ENCODE assay signal across 14 mouse cellular contexts in genomic region chr19:45695496-45696280, GRCm38 (mm10). TPM values are rescaled to one million over a fixed set of nuclear protein-coding genes. Genes with fewer than 3 reads are reported as not detected.
DNase-seq lines count a peak whose midpoint lies in the region; ATAC-seq and TF ChIP-seq lines count a peak whose summit lies in the region.
"Had no signal": no experiment of that assay in that cellular context is flagged by ENCODE, and none has a peak within 500 bp of the region (broad histone marks: within the 10 kb centered on the region; RNA-seq: fewer than 3 reads in every experiment).

No protein-coding gene starts in this region.

- WGBS in intestine, embryonic 15.5 days, result 43% methylated on average over 25 of the region's 25 CpGs
- WGBS in intestine, postnatal 0 days, result 44% methylated on average over 25 of the region's 25 CpGs
- 37% methylated on average over 25 of the region's 25 CpGs for WGBS in embryonic facial prominence, embryonic 14.5 days

- no peak for TF ChIP-seq CTCF in intestine, postnatal 0 days (IDR thresholded peaks at IDR 0.05; ENCODE audit: low read depth)
- no peak for TF ChIP-seq CTCF in E14TG2a.4 (conservative IDR thresholded peaks at IDR 0.05; ENCODE audit: low read length)

- H3K27me3 ChIP-seq in intestine, embryonic 15.5 days (replicated peaks), result no peaks in the 10 kb centered on the region
- H3K27me3 ChIP-seq in intestine, postnatal 0 days (replicated peaks; ENCODE audit: control insufficient read depth, insufficient read depth, low read length), result no peaks in the 10 kb centered on the region
- H3K27me3 ChIP-seq in E14TG2a.4 (ENCODE audit: insufficient read depth, low read length), result peaks cover 17% of the 10 kb centered on the region
- H3K27me3 ChIP-seq in embryonic facial prominence, embryonic 14.5 days (replicated peaks; ENCODE audit: control insufficient read depth, insufficient read depth, low read length), result no peaks in the 10 kb centered on the region

- no peak overlapping the region for H3K27ac ChIP-seq in intestine, embryonic 15.5 days
- no peak overlapping the region for H3K27ac ChIP-seq in intestine, postnatal 0 days (ENCODE audit: low read depth, low read length)
- H3K27ac ChIP-seq in embryonic facial prominence, embryonic 14.5 days (replicated peaks; ENCODE audit: low read depth, low read length), result no peak overlapping the region
- H3K27ac ChIP-seq: liver, embryonic 13.5 days had no signal

- H3K4me2 ChIP-seq in intestine, embryonic 15.5 days (replicated peaks), result 0 out of 2 replicates have a peak overlapping the region, but pooled peaks have one; percentile 5
- H3K4me2 ChIP-seq in intestine, postnatal 0 days (replicated peaks; ENCODE audit: low read depth), result no peak overlapping the region
- H3K4me2 ChIP-seq in embryonic facial prominence, embryonic 14.5 days (ENCODE audit: low read depth, low read length), result peak overlapping the region; percentile 36
- H3K4me2 ChIP-seq: liver, embryonic 13.5 days had no signal

- H3K4me3 ChIP-seq in intestine, embryonic 15.5 days (replicated peaks), result no peak overlapping the region
- no peak overlapping the region for H3K4me3 ChIP-seq in intestine, postnatal 0 days (ENCODE audit: low read depth, low read length)
- H3K4me3 ChIP-seq in E14TG2a.4 (replicated peaks; ENCODE audit: low read length), result peak overlapping the region; percentile 46
- H3K4me3 ChIP-seq in embryonic facial prominence, embryonic 14.5 days (ENCODE audit: low read depth, low read length), result no peak overlapping the region
- H3K4me3 ChIP-seq: liver, embryonic 13.5 days had no signal

- no peak for ATAC-seq in intestine, embryonic 15.5 days
- no peak for ATAC-seq in intestine, postnatal 0 days
- ATAC-seq in embryonic facial prominence, embryonic 14.5 days (ENCODE audit: low read depth), result no peak
- no peak for ATAC-seq in megakaryocyte progenitor cell, adult 5-6 weeks (replicated peaks; ENCODE audit: poor library complexity)
- ATAC-seq: activated CD4-positive, CD25-positive, alpha-beta regulatory T cell, adult 4 months; CD4-positive, CD25-positive, alpha-beta regulatory T cell, adult 4 months had no signal

- H3K4me1 ChIP-seq in intestine, embryonic 15.5 days (replicated peaks), result no peaks in the 10 kb centered on the region
- no peaks in the 10 kb centered on the region for H3K4me1 ChIP-seq in intestine, postnatal 0 days (replicated peaks; ENCODE audit: control insufficient read depth, insufficient read depth, low read length)
- H3K4me1 ChIP-seq in E14TG2a.4 (replicated peaks; ENCODE audit: low read depth, low read length), result peaks cover 14% of the 10 kb centered on the region
- no peaks in the 10 kb centered on the region for H3K4me1 ChIP-seq in embryonic facial prominence, embryonic 14.5 days (ENCODE audit: control insufficient read depth, insufficient read depth, low read length)
- H3K4me1 ChIP-seq: liver, embryonic 13.5 days had no signal

- H3K9me3 ChIP-seq in intestine, embryonic 15.5 days, result no peaks in the 10 kb centered on the region
- H3K9me3 ChIP-seq in intestine, postnatal 0 days (ENCODE audit: control insufficient read depth), result no peaks in the 10 kb centered on the region
- no peaks in the 10 kb centered on the region for H3K9me3 ChIP-seq in E14TG2a.4 (ENCODE audit: low read length)
- H3K9me3 ChIP-seq in embryonic facial prominence, embryonic 14.5 days (ENCODE audit: control insufficient read depth, low read length), result no peaks in the 10 kb centered on the region
- H3K9me3 ChIP-seq: liver, embryonic 13.5 days had no signal

- no peak overlapping the region for H3K9ac ChIP-seq in intestine, embryonic 15.5 days
- no peak overlapping the region for H3K9ac ChIP-seq in intestine, postnatal 0 days (ENCODE audit: low read depth, low read length)
- H3K9ac ChIP-seq in embryonic facial prominence, embryonic 14.5 days (ENCODE audit: low read depth, low read length), result no peak overlapping the region
- H3K9ac ChIP-seq: liver, embryonic 13.5 days had no signal

- DNase-seq in embryonic facial prominence, embryonic 14.5 days (ENCODE audit: low spot score), result no peak
- DNase-seq in heart, postnatal 14 days, result peak; percentile 30 to 59
- DNase-seq in adrenal gland, adult 8-10 months, result no peak
- no peak for DNase-seq in right cerebral cortex, postnatal 25 days
- DNase-seq: cerebellum, adult 2 months; liver, embryonic 13.5 days; spleen, adult 18-20 months had no signal

- no peaks in the 10 kb centered on the region for H3K36me3 ChIP-seq in intestine, embryonic 15.5 days
- H3K36me3 ChIP-seq in intestine, postnatal 0 days (ENCODE audit: control insufficient read depth, insufficient read depth), result no peaks in the 10 kb centered on the region
- H3K36me3 ChIP-seq in E14TG2a.4 (ENCODE audit: insufficient read depth, low read length), result no peaks in the 10 kb centered on the region
- no peaks in the 10 kb centered on the region for H3K36me3 ChIP-seq in embryonic facial prominence, embryonic 14.5 days (ENCODE audit: control insufficient read depth, insufficient read depth, low read length)
- H3K36me3 ChIP-seq: liver, embryonic 13.5 days had no signal

- intact Hi-C loops in heart, postnatal 14 days (cut with DNase I), result no loop called here

RNA-seq across cellular contexts. Expression of gene Fbxw4, which starts 35.6 kb away (rescaled TPM):
- 1.9 and 3.6 TPM in 2 replicates for polyA plus RNA-seq in intestine, embryonic 15.5 days (2015; fragmentation: Nextera tagmentation; extraction: Ambion mirVana)
- polyA plus RNA-seq in intestine, postnatal 0 days (2015; fragmentation: Nextera tagmentation; extraction: Ambion mirVana), result 2.6 and 3.3 TPM in 2 replicates
- polyA plus RNA-seq in embryonic facial prominence, embryonic 14.5 days (2014; fragmentation: Nextera tagmentation; extraction: Ambion mirVana), result 6.1 and 6.9 TPM in 2 replicates
- total RNA-seq in heart, postnatal 14 days (2021), result 10 to 100 TPM; 24.3 to 24.8 TPM
- 10 to 100 TPM; 25.6 to 36.1 (median 30.8) TPM for total RNA-seq in adrenal gland, adult 8-10 months (2022)
- 26.0 and 27.0 TPM in 2 replicates for total RNA-seq in megakaryocyte progenitor cell, adult 5-6 weeks (2015)
- 22.3 and 31.5 TPM in 2 replicates for total RNA-seq in megakaryocyte progenitor cell, adult 5-6 weeks (2017)

RNA-seq across cellular contexts. Expression of gene Fgf8, which starts 47.0 kb away (rescaled TPM):
- not detected in 2 replicates for polyA plus RNA-seq in intestine, embryonic 15.5 days (2015; fragmentation: Nextera tagmentation; extraction: Ambion mirVana)
- not detected in 2 replicates for polyA plus RNA-seq in intestine, postnatal 0 days (2015; fragmentation: Nextera tagmentation; extraction: Ambion mirVana)
- polyA plus RNA-seq in embryonic facial prominence, embryonic 14.5 days (2014; fragmentation: Nextera tagmentation; extraction: Ambion mirVana), result 0.25 TPM in 1 of 2 replicates, not detected in the other
- total RNA-seq in heart, postnatal 14 days (2021), result not detected
- not detected for total RNA-seq in adrenal gland, adult 8-10 months (2022)
- total RNA-seq in megakaryocyte progenitor cell, adult 5-6 weeks (2015), result not detected in 2 replicates
- not detected in 2 replicates for total RNA-seq in megakaryocyte progenitor cell, adult 5-6 weeks (2017)
- polyA plus RNA-seq: activated CD4-positive, CD25-positive, alpha-beta regulatory T cell, adult 4 months; CD4-positive, CD25-positive, alpha-beta regulatory T cell, adult 4 months; cerebellum, adult 2 months; frontal cortex, adult 2 months; liver, embryonic 13.5 days had no signal

RNA-seq across cellular contexts. Expression of gene Npm3, which starts 53.7 kb away (rescaled TPM):
- polyA plus RNA-seq in intestine, embryonic 15.5 days (2015; fragmentation: Nextera tagmentation; extraction: Ambion mirVana), result 13.4 and 14.7 TPM in 2 replicates
- polyA plus RNA-seq in intestine, postnatal 0 days (2015; fragmentation: Nextera tagmentation; extraction: Ambion mirVana), result 8.5 and 9.0 TPM in 2 replicates
- polyA plus RNA-seq in embryonic facial prominence, embryonic 14.5 days (2014; fragmentation: Nextera tagmentation; extraction: Ambion mirVana), result 18.9 and 19.8 TPM in 2 replicates
- 10 to 100 TPM; 13.0 to 18.9 TPM for total RNA-seq in heart, postnatal 14 days (2021)
- total RNA-seq in adrenal gland, adult 8-10 months (2022), result 10 to 100 TPM; 26.4 to 35.4 (median 29.2) TPM
- total RNA-seq in megakaryocyte progenitor cell, adult 5-6 weeks (2015), result 105 and 126 TPM in 2 replicates
- 115 and 121 TPM in 2 replicates for total RNA-seq in megakaryocyte progenitor cell, adult 5-6 weeks (2017)

Comparison
In these comparisons a context has a peak if more than half of its experiments do, and no peak if none do; other contexts are left out.
1. DNase-seq: peak in heart, postnatal 14 days (2 of 2); none in embryonic facial prominence, embryonic 14.5 days (single experiment), adrenal gland, adult 8-10 months (single experiment) and right cerebral cortex, postnatal 25 days (single experiment).